Mouse (Mus musculus) erythroblast, embryonic 14.5 days (primary cell): ENCODE measurements around the gene Cltc.

ENCODE experiments used
- GATA1 ChIP-seq: IDR thresholded peaks from 2 replicates; pipeline ENCODE4 v1.6.1; 2012; ENCODE audit warnings: low read length, inconsistent platforms, mixed read lengths
- TAL1 ChIP-seq: IDR thresholded peaks from 3 replicates; pipeline ENCODE4 v1.6.1; 2012; ENCODE audit warnings: low read length, inconsistent platforms, mixed read lengths

DNA sequence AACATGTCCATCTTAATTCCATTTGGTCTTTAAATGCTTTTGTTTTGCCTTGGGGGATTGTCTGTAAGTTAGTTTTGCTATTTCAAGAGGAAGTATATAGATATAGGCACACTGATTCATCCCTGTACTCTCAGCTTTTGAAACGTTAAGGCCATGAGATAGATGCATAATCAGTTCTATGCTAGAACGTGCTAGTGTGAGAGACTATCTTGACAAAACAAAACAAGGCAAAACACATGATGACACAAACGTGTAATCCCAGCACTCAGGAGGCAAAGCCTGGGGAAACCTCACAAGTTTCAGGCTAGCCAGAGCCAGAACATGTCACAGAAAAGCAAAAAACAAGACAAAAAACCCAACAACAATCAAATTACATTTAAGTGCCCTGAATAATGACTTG lies 84.6 kb downstream of the Cltc start:
- TF ChIP-seq GATA1 (no peak), TAL1 (no peak)
